Mouse (Mus musculus) layer of hippocampus, adult 18-20 months (tissue): Measurements from ENCODE around the gene Slc27a3. TPM values are rescaled to one million over a fixed set of nuclear protein-coding genes. Genes with fewer than 3 reads are reported as not detected.

ENCODE experiments used
- DNase-seq, 2 experiments: peaks; one replicate each; pipeline ENCODE4 v3.0.0; 2022; ENCODE audit warnings: low spot score in 2 of 2
- long read RNA-seq: library from polyadenylated mRNA; stranded (forward); transcript quantifications from one replicate; pipeline ENCODE4 v2.0.0, GENCODE M21; 2021
- total RNA-seq, 2 experiments: library from RNA; stranded (reverse); gene quantifications; 2 replicates each; pipeline ENCODE4 v1.2.3; 2021

The Slc27a3 gene
- 10 to 100 TPM; 12.3 to 12.7 TPM for total RNA-seq
- long read RNA-seq, partial matches to known transcripts: 1 of 6 reads
- long read RNA-seq, other reads (novel, unspliced or antisense): 1 of 6 reads

GRCm38 (mm10) chr3:90389511-90390490, at the start of gene Slc27a3:
TSS of gene Slc27a3 (minus strand) at chr3:90389938.
- DNase-seq: peak in 1 of 2 experiments; percentile 27

DNA sequence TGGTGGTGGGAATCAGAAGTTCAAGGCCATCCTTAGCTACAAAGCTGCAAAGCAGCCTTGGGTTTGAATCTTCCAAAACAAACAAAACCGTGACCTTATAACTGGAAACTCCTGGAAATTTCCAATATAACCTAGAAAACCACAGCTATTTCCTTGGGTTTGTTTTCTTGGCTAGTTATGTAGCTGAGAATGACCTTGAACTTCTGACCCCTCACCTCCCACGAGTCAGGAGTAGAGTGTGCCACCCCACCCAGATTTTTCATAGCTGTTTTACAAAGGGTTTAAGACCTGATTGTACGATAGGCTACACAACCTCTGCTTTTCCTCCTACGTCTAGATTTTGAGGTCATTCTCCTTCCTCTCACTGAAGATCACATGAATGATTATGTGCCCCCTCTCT, 47.4 kb upstream of the Slc27a3 start:
- no peak for DNase-seq

DNA sequence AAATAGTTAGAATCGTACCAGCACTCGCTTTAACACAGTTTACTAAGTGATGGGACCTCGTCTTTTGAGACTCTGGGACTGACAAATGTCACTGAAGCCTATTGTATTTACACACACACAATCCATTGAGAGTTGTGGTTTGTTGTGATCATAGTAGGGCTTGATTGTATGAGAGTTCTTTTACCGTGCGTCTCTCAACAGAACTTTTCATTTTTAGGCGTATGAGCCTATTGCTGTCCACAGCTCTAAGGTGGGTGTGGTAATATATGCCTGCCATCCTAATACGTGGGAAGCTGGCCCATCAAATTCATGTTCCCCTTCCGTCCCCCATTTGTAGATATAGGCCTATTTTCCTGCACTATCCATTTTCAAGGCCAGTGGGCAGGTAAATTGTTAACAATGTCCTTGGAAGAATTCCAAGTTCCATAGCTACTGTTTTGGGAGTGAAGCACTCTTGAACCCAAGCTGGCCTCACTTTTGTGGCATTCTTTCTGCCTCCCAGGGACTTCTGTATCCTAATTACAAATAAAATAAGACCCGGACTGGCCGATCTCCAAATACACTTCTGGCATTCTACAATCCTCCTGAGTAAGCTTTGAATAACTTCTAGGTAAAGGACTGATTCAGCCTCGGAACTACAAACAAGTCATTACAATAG, 44.5 kb upstream of the Slc27a3 start:
- DNase-seq: no peak

GRCm38 (mm10) chr3:90433381-90434020, 43.8 kb upstream of the Slc27a3 start, which contains the start of gene Ints3:
TSS of gene Ints3 (minus strand) at chr3:90433622.
- peak; percentile 100 for DNase-seq

GRCm38 (mm10) chr3:90432811-90433219, 43.1 kb upstream of the Slc27a3 start:
- peak; percentile 41 to 55 for DNase-seq

GRCm38 (mm10) chr3:90432348-90432747, 42.6 kb upstream of the Slc27a3 start:
- no peak for DNase-seq

DNA sequence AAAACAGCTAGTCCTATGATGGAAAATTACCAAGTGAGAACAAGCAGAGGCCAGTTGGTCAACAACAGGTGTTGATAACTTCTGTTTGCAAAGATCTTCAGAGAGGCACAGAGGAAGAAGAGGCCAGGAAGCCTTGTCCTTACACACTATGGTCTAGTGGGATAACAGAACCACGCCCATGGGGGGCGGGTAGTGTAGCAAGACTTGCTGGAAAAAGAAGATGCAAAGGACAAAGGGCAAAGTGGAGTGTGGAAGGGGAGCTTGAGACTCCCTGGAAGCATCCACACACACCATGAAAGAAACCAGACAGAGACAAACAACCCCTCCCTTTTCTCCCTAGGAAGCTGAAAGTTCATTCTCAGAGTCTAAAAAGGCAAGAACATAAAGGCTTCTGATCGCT, 39.8 kb upstream of the Slc27a3 start:
- no peak for DNase-seq

DNA sequence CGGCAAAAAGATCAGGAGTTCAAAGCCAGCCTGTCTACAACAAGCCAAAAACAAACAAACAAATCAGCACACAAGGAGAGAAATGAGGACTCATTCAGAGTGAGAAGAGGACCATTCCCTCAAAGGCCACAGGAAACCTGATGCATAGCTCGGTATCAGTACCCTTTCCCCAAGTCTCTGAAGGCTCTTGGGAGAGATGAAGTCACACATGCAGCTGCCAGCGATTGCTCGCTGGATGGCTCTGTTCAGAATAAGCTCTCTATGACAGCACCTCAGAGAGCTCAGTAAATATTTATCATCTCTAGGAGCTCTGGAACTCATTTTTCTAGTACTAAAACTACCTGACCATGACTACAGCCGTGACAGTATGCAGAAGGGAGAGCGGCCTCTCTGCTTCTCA, 38.4 kb upstream of the Slc27a3 start:
- no peak for DNase-seq

DNA sequence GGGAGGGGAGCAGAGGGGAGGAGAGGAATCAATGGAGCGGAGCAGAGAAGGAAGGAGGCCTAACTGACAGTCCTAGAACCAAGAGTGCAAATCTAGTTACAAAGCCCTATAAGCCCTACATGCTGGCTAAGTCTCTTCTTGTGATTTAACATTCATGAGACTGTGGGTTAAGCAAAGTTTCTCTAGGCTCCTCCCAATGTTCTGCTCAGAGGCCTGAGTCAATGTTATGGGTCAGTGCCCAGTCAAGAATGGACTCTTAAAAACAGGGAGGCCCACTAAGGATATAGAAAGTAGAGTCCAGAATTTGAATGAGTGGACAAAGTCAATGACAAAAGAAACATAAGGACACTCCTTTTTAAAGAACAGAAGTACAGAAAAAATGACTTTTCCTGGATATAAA, 37.8 kb upstream of the Slc27a3 start:
- DNase-seq: no peak

DNA sequence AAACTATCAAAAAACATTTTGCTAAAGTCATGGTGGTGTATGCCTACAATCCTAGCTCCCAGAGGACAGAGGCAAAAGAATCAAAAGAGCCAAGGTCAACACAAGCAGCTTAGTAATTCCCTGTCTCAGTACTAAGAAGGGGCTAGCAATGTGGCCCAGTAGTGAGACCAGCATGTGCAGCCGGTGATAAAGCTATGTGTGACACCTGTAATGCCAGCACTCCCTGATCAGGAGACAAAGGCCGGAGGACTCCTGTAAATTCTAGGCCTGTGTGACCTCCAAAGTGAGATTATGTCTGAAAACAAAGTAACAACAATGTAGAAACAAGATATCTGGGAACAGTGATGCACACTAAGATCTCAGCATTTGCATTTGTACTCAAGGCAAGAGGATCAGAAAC, 35.8 kb upstream of the Slc27a3 start:
- no peak for DNase-seq

- no peak for DNase-seq
Measured at GRCm38 (mm10) chr3:90423549-90423948, 33.8 kb upstream of the Slc27a3 start.

GRCm38 (mm10) chr3:90420696-90421095, 31.0 kb upstream of the Slc27a3 start:
- peak; percentile 15 to 53 for DNase-seq

- no peak for DNase-seq
Measured at GRCm38 (mm10) chr3:90413011-90413396, 23.3 kb upstream of the Slc27a3 start.

DNA sequence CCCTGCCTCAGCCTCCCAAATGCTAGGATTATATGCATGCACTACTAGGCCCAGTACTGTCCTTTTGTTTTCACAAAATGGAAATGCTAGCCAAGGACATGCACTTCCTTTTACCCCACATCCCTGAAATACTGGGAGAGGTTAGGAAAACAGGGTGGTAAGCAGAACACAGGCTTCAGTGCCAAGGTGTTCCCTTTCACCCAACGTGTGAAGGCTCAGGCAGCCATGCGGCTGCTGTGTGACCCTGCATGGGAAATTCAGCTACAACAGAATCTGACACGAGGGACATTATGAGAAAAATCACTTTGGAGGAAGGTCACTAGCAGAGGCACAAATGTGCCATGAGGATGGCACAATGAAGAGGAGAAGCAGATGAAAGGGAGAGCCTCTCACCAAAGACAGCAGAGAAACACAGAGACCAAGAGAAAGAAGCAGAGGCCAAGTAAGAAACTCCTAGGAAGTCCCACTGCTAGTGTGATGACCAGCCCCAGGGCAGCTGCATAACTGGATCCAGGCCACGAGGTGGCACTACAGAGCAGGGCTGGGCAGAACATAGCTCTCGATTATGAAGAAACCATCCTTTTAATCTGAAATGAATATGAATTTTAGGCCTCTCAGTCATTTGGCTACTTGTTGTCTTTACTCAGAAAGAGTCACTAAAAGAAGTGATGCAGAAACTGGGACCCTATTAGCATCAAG, 22.7 kb upstream of the Slc27a3 start:
- DNase-seq: peak; percentile 32 to 76

GRCm38 (mm10) chr3:90408721-90409120, 19.0 kb upstream of the Slc27a3 start:
- no peak for DNase-seq

DNA sequence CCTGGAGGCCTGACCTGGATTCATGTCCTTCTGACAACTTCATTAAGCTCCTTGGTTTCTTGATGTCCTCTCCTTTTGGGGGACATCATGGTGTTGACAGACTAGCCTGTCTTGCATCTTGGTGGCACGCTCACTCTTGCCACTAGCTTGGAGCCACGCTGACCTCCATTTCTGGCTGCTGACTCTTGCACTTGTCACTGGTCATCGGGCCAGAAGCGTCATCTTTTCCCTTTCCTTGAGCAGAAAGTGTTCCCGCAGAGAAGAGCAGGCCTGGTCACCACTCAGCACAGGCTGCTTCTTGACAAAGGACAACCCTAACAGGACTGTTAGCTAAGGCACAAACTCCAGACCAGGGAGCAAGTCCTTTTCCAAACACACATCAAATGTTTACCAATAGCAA, 16.7 kb upstream of the Slc27a3 start:
- no peak for DNase-seq

- no peak for DNase-seq
Measured at GRCm38 (mm10) chr3:90404609-90405008, 14.9 kb upstream of the Slc27a3 start.

DNA sequence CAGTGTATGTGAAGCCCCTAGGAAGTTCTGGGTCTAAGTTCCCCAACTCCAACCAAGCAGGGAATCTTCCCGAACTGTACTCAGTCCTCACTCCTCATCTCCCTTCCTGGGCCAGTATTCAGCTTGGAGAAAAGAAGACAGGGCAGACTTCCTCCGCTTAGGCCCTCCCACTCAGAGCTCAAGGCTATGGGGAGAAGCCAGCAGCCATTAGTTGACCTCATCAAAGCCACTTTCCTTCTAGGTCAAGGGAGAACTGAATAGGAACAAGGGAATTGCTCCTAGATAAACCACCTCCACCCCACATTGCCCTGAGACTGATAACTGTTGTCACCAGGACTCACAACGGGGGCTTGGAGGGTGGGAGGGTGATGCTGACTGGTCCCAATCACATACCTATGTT, 14.4 kb upstream of the Slc27a3 start:
- DNase-seq: no peak

GRCm38 (mm10) chr3:90400993-90401392, 11.3 kb upstream of the Slc27a3 start:
- no peak for DNase-seq

- DNase-seq: no peak
Measured at GRCm38 (mm10) chr3:90395629-90396028, 5.9 kb upstream of the Slc27a3 start.

- no peak for DNase-seq
Measured at GRCm38 (mm10) chr3:90392661-90393060, 2.9 kb upstream of the Slc27a3 start.
